Mouse (Mus musculus) 3134 (cell line): ENCODE data around the gene 5730480H06Rik.

Experiments
- DNase-seq: peaks from one replicate; pipeline ENCODE4 v3.0.0-alpha.2; 2011; ENCODE audit warnings: low spot score; ENCODE audit not compliant: insufficient read length; ENCODE audit errors: extremely low read depth

5730480H06Rik gene

GRCm38 (mm10) chr5:48419741-48420140 is 92.0 kb downstream of the 5730480H06Rik start:
- DNase-seq = no peak

GRCm38 (mm10) chr5:48421957-48422356 is 94.2 kb downstream of the 5730480H06Rik start:
- DNase-seq = no peak

GRCm38 (mm10) chr5:48430459-48430858 is 102.7 kb downstream of the 5730480H06Rik start:
- DNase-seq = no peak

- DNase-seq = no peak
Measured at GRCm38 (mm10) chr5:48448888-48449287, 121.1 kb downstream of the 5730480H06Rik start.

- DNase-seq = no peak
Measured at GRCm38 (mm10) chr5:48460221-48460620, 132.5 kb downstream of the 5730480H06Rik start.
